Mouse (Mus musculus): ENCODE measurements around the gene Zdhhc23. TPM values are rescaled to one million over a fixed set of nuclear protein-coding genes. Genes with fewer than 3 reads are reported as not detected.

Gene Zdhhc23
- polyA plus RNA-seq, 1 experiment, result 2.3 TPM

- Histone ChIP-seq H3K36me3 (ENCODE audit: control insufficient read depth, insufficient read depth, low read length) (no peaks in the 10 kb centered on the region; the same call in 1 of the 2 replicates), H3K4me3 (ENCODE audit: extremely low read depth, insufficient read depth, insufficient read length) (no peak overlapping the region), H3K27ac (ENCODE audit: insufficient read depth, low read length) (no peak overlapping the region), H3K27me3 (ENCODE audit: control insufficient read depth, insufficient read depth, low read length) (no peaks in the 10 kb centered on the region), H3K4me1 (ENCODE audit: control insufficient read depth, insufficient read depth, insufficient read length) (no peaks in the 10 kb centered on the region)
- TF ChIP-seq CTCF (IDR thresholded peaks at IDR 0.05; ENCODE audit: extremely low read depth, insufficient read depth, insufficient read length, insufficient replicate concordance), result no peak
- no peak for TF ChIP-seq POLR2A (IDR thresholded peaks at IDR 0.05; ENCODE audit: low read depth, low read length)
- WGBS, result 79% methylated on average over 3 of the region's 3 CpGs
- no peak for DNase-seq (ENCODE audit: low read depth in 1 of 2, low spot score in 2 of 2)
Observed at GRCm38 (mm10) chr16:43994623-43995022, 15.0 kb upstream of the Zdhhc23 start.

- H3K36me3 ChIP-seq (ENCODE audit: control insufficient read depth, insufficient read depth, low read length), result peaks cover 1% of the 10 kb centered on the region; the same call in 1 of the 2 replicates
- WGBS, result 93% methylated on average over 4 of the region's 4 CpGs
- no peak for DNase-seq (ENCODE audit: low read depth in 1 of 2, low spot score in 2 of 2)
- H3K4me1 ChIP-seq (ENCODE audit: control insufficient read depth, insufficient read depth, insufficient read length), result no peaks in the 10 kb centered on the region
- TF ChIP-seq POLR2A (IDR thresholded peaks at IDR 0.05; ENCODE audit: low read depth, low read length), result no peak
- TF ChIP-seq CTCF (IDR thresholded peaks at IDR 0.05; ENCODE audit: extremely low read depth, insufficient read depth, insufficient read length, insufficient replicate concordance), result no peak
- H3K27me3 ChIP-seq (ENCODE audit: control insufficient read depth, insufficient read depth, low read length), result no peaks in the 10 kb centered on the region
- H3K4me3 ChIP-seq (ENCODE audit: extremely low read depth, insufficient read depth, insufficient read length), result no peak overlapping the region
- H3K27ac ChIP-seq (ENCODE audit: insufficient read depth, low read length), result no peak overlapping the region
Observed at GRCm38 (mm10) chr16:43986299-43986698, 6.7 kb upstream of the Zdhhc23 start.

- TF ChIP-seq POLR2A (IDR thresholded peaks at IDR 0.05; ENCODE audit: low read depth, low read length), result no peak
- no peak for TF ChIP-seq CTCF (IDR thresholded peaks at IDR 0.05; ENCODE audit: extremely low read depth, insufficient read depth, insufficient read length, insufficient replicate concordance)
- Histone ChIP-seq H3K4me3 (ENCODE audit: extremely low read depth, insufficient read depth, insufficient read length) (peak overlapping the region; percentile 95), H3K36me3 (ENCODE audit: control insufficient read depth, insufficient read depth, low read length) (no peaks in the 10 kb centered on the region), H3K4me1 (ENCODE audit: control insufficient read depth, insufficient read depth, insufficient read length) (peaks cover 5% of the 10 kb centered on the region), H3K27ac (ENCODE audit: insufficient read depth, low read length) (no peak overlapping the region), H3K27me3 (ENCODE audit: control insufficient read depth, insufficient read depth, low read length) (0 out of 2 replicates have a peak, but pooled peaks cover 4% of the 10 kb centered on the region)
- no peak for DNase-seq (ENCODE audit: low read depth in 1 of 2, low spot score in 2 of 2)
- WGBS, result 10% methylated on average over 9 of the region's 9 CpGs
Observed at GRCm38 (mm10) chr16:43980110-43980609, 569 bp upstream of the Zdhhc23 start.

GRCm38 (mm10) chr16:43979010-43979327 lies 622 bp downstream of the Zdhhc23 start:
- Histone ChIP-seq H3K4me3 (ENCODE audit: extremely low read depth, insufficient read depth, insufficient read length) (peak overlapping the region; percentile 95; the same call in 1 of the 2 replicates), H3K27me3 (ENCODE audit: control insufficient read depth, insufficient read depth, low read length) (0 out of 2 replicates have a peak, but pooled peaks cover 4% of the 10 kb centered on the region), H3K27ac (ENCODE audit: insufficient read depth, low read length) (no peak overlapping the region), H3K36me3 (ENCODE audit: control insufficient read depth, insufficient read depth, low read length) (no peaks in the 10 kb centered on the region), H3K4me1 (ENCODE audit: control insufficient read depth, insufficient read depth, insufficient read length) (peaks cover 5% of the 10 kb centered on the region)
- TF ChIP-seq POLR2A (IDR thresholded peaks at IDR 0.05; ENCODE audit: low read depth, low read length) (no peak), CTCF (IDR thresholded peaks at IDR 0.05; ENCODE audit: extremely low read depth, insufficient read depth, insufficient read length, insufficient replicate concordance) (no peak)
- 32% methylated on average over 7 of the region's 7 CpGs for WGBS
- no peak for DNase-seq (ENCODE audit: low read depth in 1 of 2, low spot score in 2 of 2)

- 91% methylated on average over 22 of the region's 22 CpGs for WGBS
Observed at GRCm38 (mm10) chr16:43973606-43974220, 5.9 kb downstream of the Zdhhc23 start.

GRCm38 (mm10) chr16:43973147-43973546 lies 6.4 kb downstream of the Zdhhc23 start:
- no peak for TF ChIP-seq CTCF (IDR thresholded peaks at IDR 0.05; ENCODE audit: extremely low read depth, insufficient read depth, insufficient read length, insufficient replicate concordance)
- TF ChIP-seq POLR2A (IDR thresholded peaks at IDR 0.05; ENCODE audit: low read depth, low read length), result no peak
- no peaks in the 10 kb centered on the region for H3K4me1 ChIP-seq (ENCODE audit: control insufficient read depth, insufficient read depth, insufficient read length)
- H3K4me3 ChIP-seq (ENCODE audit: extremely low read depth, insufficient read depth, insufficient read length), result no peak overlapping the region
- DNase-seq (ENCODE audit: low read depth in 1 of 2, low spot score in 2 of 2), result no peak
- H3K27me3 ChIP-seq (ENCODE audit: control insufficient read depth, insufficient read depth, low read length), result no peaks in the 10 kb centered on the region
- WGBS, result 84% methylated on average over 11 of the region's 11 CpGs
- peaks cover 2% of the 10 kb centered on the region; the same call in 1 of the 2 replicates for H3K36me3 ChIP-seq (ENCODE audit: control insufficient read depth, insufficient read depth, low read length)
- H3K27ac ChIP-seq (ENCODE audit: insufficient read depth, low read length), result no peak overlapping the region

More at GRCm38 (mm10) chr16:43973606-43974220, 5.9 kb downstream of the Zdhhc23 start:
- Histone ChIP-seq H3K27ac (ENCODE audit: insufficient read depth, low read length) (no peak overlapping the region), H3K27me3 (ENCODE audit: control insufficient read depth, insufficient read depth, low read length) (no peaks in the 10 kb centered on the region), H3K36me3 (ENCODE audit: control insufficient read depth, insufficient read depth, low read length) (no peaks in the 10 kb centered on the region), H3K4me3 (ENCODE audit: extremely low read depth, insufficient read depth, insufficient read length) (no peak overlapping the region), H3K4me1 (ENCODE audit: control insufficient read depth, insufficient read depth, insufficient read length) (no peaks in the 10 kb centered on the region)
- no peak for TF ChIP-seq CTCF (IDR thresholded peaks at IDR 0.05; ENCODE audit: extremely low read depth, insufficient read depth, insufficient read length, insufficient replicate concordance)
- TF ChIP-seq POLR2A (IDR thresholded peaks at IDR 0.05; ENCODE audit: low read depth, low read length), result no peak
- DNase-seq (ENCODE audit: low read depth in 1 of 2, low spot score in 2 of 2), result no peak

- WGBS, result 92% methylated on average over 2 of the region's 2 CpGs
- no peak for TF ChIP-seq CTCF (IDR thresholded peaks at IDR 0.05; ENCODE audit: extremely low read depth, insufficient read depth, insufficient read length, insufficient replicate concordance)
- no peak for TF ChIP-seq POLR2A (IDR thresholded peaks at IDR 0.05; ENCODE audit: low read depth, low read length)
- no peaks in the 10 kb centered on the region for H3K27me3 ChIP-seq (ENCODE audit: control insufficient read depth, insufficient read depth, low read length)
Observed at GRCm38 (mm10) chr16:43972391-43972790, 7.2 kb downstream of the Zdhhc23 start.

More at GRCm38 (mm10) chr16:43972391-43972790, 7.2 kb downstream of the Zdhhc23 start:
- H3K27ac ChIP-seq (ENCODE audit: insufficient read depth, low read length), result no peak overlapping the region
- no peak for DNase-seq (ENCODE audit: low read depth in 1 of 2, low spot score in 2 of 2)
- H3K4me1 ChIP-seq (ENCODE audit: control insufficient read depth, insufficient read depth, insufficient read length), result no peaks in the 10 kb centered on the region
- H3K4me3 ChIP-seq (ENCODE audit: extremely low read depth, insufficient read depth, insufficient read length), result no peak overlapping the region
- H3K36me3 ChIP-seq (ENCODE audit: control insufficient read depth, insufficient read depth, low read length), result peaks cover 3% of the 10 kb centered on the region
